Mouse (Mus musculus) liver, postnatal 0 days (tissue): Measurements from ENCODE around the gene Lamc1.

Experiments used
- CTCF ChIP-seq: sonication (generic); IDR thresholded peaks from 2 replicates; pipeline ENCODE4 v1.5.1; 2016; ENCODE audit warnings: antibody characterized with exemption, low read depth
- EP300 ChIP-seq: IDR thresholded peaks from 2 replicates; pipeline ENCODE4 v1.6.1; 2016; ENCODE audit warnings: antibody characterized with exemption, low read depth, mild to moderate bottlenecking

DNA sequence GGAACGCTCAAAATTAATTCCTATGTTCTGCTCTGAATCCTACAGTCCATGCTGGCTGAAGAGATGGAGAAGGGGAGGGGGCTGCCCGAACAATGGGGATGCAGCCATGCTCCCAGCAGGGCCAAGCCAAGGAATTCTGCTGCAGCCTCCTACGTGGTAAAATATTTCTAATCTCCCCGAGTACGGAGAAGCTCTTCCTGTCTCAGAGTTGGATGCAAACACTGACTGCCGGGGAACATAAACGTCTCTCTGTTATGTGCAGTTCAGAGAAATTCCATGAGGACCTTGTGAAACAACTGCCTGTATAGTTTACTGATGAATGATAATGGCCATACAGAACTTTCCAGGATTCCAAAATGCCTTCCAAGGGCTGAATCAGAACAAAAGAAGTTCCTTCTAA lies 67.5 kb downstream of the Lamc1 start:
- no peak for TF ChIP-seq CTCF
- TF ChIP-seq EP300 = no peak
